Mouse (Mus musculus) ovary, postnatal 36 days (tissue): ENCODE data around the gene Olfr437.
"Not testable (repeated sequence)": the region's sequence is repeated elsewhere in the genome, so short reads cannot be mapped to it uniquely, and the experiment has no call there.

ENCODE experiments used
- DNase-seq: peaks from one replicate; pipeline ENCODE4 v3.0.0; 2022; ENCODE audit warnings: low spot score, mixed read lengths

Gene Olfr437

GRCm38 (mm10) chr6:43162982-43163381 lies at the start of gene Olfr437:
Olfr437 (plus strand) TSS chr6:43163282.
- no peak for DNase-seq

DNA sequence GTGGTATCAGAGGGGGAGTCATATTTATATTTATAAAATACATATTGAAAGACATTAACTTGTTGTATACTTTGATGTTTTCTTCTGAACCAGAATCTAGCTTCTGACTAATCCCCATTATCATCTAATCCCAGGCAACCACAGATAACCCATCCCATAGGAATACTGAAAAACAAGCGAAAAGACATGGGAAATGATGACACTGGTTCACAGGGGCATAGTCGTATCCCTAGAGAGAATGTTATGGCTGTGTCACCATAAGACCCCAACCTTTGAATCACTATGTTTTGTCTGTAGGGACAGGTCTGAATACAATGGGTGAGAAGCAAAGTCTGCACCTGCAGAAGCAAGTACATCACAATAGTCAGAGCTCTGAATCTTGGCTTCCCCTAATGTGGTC lies 16.8 kb upstream of the Olfr437 start, which contains the start of gene Olfr237-ps1:
Gene Olfr237-ps1, plus strand, starts transcription at position 301 of the 400 bp plus-strand sequence.
- not testable (repeated sequence) for DNase-seq

DNA sequence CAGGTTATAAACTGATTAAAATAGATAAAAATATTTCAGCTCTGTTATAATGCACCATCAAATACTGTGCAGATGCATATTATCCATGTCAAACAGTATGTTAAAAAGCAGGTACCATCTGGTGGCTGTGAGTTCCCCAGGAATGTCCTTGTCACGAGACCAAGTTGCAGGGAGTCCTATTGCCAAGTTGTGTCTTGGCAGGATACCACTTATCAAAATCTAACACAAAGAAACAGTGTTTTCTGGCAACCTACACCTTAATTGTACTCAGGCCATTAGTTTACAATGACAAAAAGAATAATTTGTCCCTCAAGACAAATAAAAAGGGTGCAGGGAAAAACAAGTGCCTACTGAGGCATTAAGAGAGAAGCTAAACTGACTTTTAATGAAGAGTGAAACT lies 3.6 kb upstream of the Olfr437 start:
- no peak for DNase-seq

GRCm38 (mm10) chr6:43167246-43167645 lies 4.2 kb downstream of the Olfr437 start:
- no peak for DNase-seq

DNA sequence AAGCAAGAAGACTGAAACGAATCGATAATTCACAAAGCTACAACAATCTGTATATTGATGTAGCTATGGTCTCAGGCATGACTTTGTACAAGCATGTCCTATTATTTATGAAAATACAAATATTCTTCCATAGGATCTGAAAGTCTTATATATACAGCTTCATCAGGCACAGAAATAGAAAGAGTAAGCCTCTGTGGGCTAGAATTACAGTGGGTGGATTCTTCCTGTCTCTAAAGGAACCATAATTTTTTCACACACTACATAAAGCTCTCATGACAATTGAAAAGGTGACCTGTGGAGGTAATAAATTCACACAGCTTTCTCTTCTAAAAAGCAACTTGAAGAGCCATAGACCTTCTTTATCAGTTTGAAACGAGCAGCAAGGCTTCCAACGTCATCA lies 8.8 kb downstream of the Olfr437 start, which contains the start of gene Olfr13:
Gene Olfr13, plus strand, starts transcription at position 301 of the 400 bp plus-strand sequence.
- DNase-seq, result no peak

GRCm38 (mm10) chr6:43178129-43178528 lies 15.0 kb downstream of the Olfr437 start:
- DNase-seq, result no peak

DNA sequence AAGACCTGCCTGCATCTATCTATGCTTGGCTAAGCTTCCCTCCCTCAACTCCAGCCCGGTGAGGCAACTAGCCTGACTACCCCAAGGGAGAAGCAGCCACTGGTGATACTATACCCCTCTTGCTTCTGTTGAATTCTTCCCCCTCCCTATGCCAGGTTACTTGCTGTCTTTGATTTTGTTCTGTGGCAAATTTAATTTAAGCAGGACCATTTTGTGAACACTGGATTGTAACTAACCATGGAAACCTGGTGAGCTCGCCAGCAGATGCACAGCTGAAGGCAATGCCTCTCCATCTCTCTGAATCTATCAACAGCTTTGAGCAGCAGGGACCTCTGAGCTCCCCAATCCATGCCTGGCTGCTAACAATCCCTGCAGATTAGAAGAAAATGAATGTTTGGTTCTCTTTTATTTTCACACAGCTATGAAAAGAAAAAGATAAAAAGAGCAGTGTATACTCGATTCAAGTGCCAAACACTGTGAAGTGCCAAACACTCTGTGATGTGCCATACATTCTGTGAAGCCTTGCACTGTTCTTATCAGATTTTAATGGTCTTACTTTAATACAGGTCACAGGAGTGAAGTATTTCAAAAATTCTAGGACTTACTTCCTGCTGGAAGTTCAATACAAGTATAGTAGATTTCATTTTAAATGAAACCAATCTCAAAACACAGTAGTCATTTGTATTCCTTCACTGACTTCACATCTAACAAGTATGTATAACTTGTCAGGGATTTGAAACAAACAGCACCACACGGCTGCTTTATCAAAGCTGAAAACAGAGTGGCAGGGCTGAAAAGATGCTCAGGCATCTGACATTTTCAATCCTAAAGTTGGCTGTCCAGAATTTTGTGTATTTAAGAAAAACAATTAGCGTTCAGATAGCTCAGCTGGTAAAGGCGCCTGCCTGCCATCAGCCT lies 15.8 kb downstream of the Olfr437 start:
- DNase-seq, result no peak

DNA sequence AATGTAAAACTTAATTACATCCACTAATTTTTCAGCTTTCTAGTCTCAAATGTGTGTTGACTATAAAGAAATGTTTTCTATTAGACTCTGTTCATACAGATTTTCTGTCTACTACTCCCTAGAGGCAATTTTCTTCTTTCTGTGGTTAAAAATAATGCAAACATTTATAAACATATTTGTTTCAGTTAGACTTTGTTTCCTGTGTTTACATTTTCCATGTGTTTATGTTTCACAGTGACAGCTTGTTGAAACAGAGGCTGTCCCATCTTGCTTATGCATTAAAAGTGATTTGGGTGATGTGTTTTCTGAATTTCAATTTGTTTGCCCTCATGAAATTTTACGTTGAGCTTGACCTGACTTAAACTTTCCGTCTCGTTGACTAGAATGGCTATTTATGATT lies 27.9 kb downstream of the Olfr437 start:
- DNase-seq, result no peak

DNA sequence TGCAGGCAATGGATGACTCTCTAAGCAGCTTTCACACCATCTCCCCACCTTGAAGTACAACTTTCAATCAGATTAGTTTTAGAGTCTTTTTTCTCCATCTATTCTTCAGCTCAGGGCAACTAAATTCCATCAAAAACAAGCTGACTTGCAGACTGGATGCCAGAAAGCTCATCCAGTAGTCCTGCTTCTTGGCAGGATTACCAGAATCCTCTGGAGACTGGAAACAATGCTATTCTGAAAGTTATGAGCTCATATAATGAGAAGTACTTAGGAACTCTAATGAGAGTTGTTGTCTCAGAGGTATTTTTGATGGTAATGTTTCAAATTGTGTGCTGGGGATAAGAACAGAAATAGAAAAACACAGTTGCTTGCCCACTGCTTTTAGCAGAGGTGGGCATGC lies 33.7 kb downstream of the Olfr437 start, which contains the start of gene Olfr435:
Gene Olfr435, plus strand, starts transcription at position 366 of the 400 bp plus-strand sequence.
- no peak for DNase-seq

GRCm38 (mm10) chr6:43198094-43198493 lies 35.0 kb downstream of the Olfr437 start:
- DNase-seq, result no peak

DNA sequence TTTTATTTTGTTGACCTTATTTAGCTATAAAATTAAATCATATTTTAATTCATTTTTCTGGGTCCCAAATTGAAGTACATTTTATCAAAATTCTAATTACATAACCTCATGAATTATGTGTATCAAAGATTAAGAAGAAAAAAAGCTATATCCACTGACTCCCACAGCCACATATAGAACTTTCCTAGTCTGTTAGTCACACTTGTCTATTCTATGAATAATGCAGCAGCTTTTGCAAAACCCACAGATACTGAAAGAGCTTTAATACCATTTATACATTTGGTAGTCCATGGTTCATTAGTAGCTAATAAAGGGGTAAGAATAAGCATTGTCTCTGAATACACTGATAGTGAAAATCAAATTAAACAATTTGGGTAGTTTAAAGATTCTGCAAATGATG lies 39.7 kb downstream of the Olfr437 start:
- no peak for DNase-seq

DNA sequence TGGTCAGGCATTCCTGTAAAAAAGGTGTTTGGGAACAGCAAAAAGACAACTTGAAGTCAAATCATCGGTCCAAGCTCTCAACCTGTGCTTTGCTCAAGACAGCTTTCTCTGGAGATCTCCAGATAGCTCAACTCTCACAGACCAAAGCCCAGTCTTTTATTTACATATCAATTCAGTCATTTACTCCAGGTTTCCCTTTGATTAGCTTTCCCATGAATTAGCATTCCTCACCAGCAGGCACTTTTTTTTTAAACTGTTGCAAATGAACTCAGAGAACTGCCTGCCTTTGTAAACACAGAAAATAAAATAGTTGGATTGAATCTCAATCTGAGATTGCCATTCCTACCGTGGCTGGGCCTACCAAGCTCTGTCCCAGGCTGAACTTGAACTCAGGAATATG lies 42.3 kb downstream of the Olfr437 start:
- DNase-seq, result no peak

- DNase-seq, result not testable (repeated sequence)
Measured at GRCm38 (mm10) chr6:43212873-43213272, 49.8 kb downstream of the Olfr437 start, which contains the start of gene Olfr434. Olfr434 (plus strand) TSS chr6:43213021.
